Mouse (Mus musculus) midbrain, embryonic 12.5 days (tissue): Measurements from ENCODE around the gene Tmem14c. TPM values are rescaled to one million over a fixed set of nuclear protein-coding genes. Genes with fewer than 3 reads are reported as not detected.

Source experiments
- ATAC-seq: fragments of 200-750 bp; cut with Nextera tagmentation; 2 replicates; pipeline ENCODE4 v1.8.0; 2017; ENCODE audit warnings: low read depth, moderate TSS enrichment, moderate library complexity; ENCODE audit not compliant: low FRiP score
- H3K27ac ChIP-seq: fragments of 300-500 bp; sonication (generic); replicated peaks from 2 replicates; pipeline ENCODE4 v1.5.1; 2016; ENCODE audit warnings: mild to moderate bottlenecking
- H3K27me3 ChIP-seq: fragments of 300-500 bp; sonication (generic); 2 replicates; pipeline ENCODE4 v1.6.1; 2016; ENCODE audit warnings: mild to moderate bottlenecking
- H3K36me3 ChIP-seq: fragments of 300-500 bp; sonication (generic); 2 replicates; pipeline ENCODE4 v1.6.1; 2016
- H3K4me1 ChIP-seq: fragments of 300-500 bp; sonication (generic); 2 replicates; pipeline ENCODE4 v1.6.1; 2016
- H3K4me2 ChIP-seq: fragments of 300-500 bp; sonication (generic); replicated peaks from 2 replicates; pipeline ENCODE4 v1.6.1; 2016; ENCODE audit warnings: mild to moderate bottlenecking, moderate library complexity
- H3K4me3 ChIP-seq: fragments of 300-500 bp; sonication (generic); 2 replicates; pipeline ENCODE4 v1.5.1; 2016; ENCODE audit warnings: mild to moderate bottlenecking
- H3K9ac ChIP-seq: fragments of 300-500 bp; sonication (generic); replicated peaks from 2 replicates; pipeline ENCODE4 v1.6.1; 2016; ENCODE audit warnings: mild to moderate bottlenecking, moderate library complexity
- H3K9me3 ChIP-seq: fragments of 300-500 bp; sonication (generic); 2 replicates; pipeline ENCODE4 v1.6.1; 2016; ENCODE audit warnings: mild to moderate bottlenecking
- WGBS: fragments of 180-500 bp; shearing (Covaris S2); methylation state at CpG from one replicate; pipeline ENCODE4 v1.1.7; 2016; 5-methylcytosine and 5-hydroxymethylcytosine counted together
- polyA plus RNA-seq: library from polyadenylated mRNA; unstranded; fragments of >200 nt; fragmentation: Nextera tagmentation; extraction: Ambion mirVana; gene quantifications from 2 replicates; pipeline ENCODE4 v1.2.1, GENCODE M21; 2016

Gene Tmem14c
- 140 and 151 TPM in 2 replicates for polyA plus RNA-seq

GRCm38 (mm10) chr13:41015829-41016634 lies at the start of gene Tmem14c:
TSS of gene Tmem14c (plus strand) at chr13:41016292.
- Histone ChIP-seq H3K9ac (peak within 1 kb of the TSS; percentile 72), H3K27me3 (no peaks in the 10 kb centered on the region), H3K27ac (peak within 1 kb of the TSS; percentile 72), H3K4me2 (peak within 1 kb of the TSS; percentile 78), H3K36me3 (peaks cover 39% of the 10 kb centered on the region), H3K4me1 (peaks cover 15% of the 10 kb centered on the region), H3K4me3 (peak within 1 kb of the TSS; percentile 63), H3K9me3 (no peaks in the 10 kb centered on the region)
- ATAC-seq, result peak; percentile 99
- WGBS, result under 1% methylated on average over 43 of the region's 43 CpGs

GRCm38 (mm10) chr13:40967609-40968008 lies 48.5 kb upstream of the Tmem14c start:
- Histone ChIP-seq H3K4me3 (no peak overlapping the region), H3K9ac (no peak overlapping the region), H3K27ac (no peak overlapping the region), H3K9me3 (no peaks in the 10 kb centered on the region), H3K4me2 (no peak overlapping the region), H3K4me1 (no peaks in the 10 kb centered on the region), H3K27me3 (no peaks in the 10 kb centered on the region), H3K36me3 (no peaks in the 10 kb centered on the region)
- ATAC-seq, result no peak
- WGBS, result 94% methylated on average over 10 of the region's 10 CpGs

GRCm38 (mm10) chr13:40968564-40968963 lies 47.5 kb upstream of the Tmem14c start:
- Histone ChIP-seq H3K9ac (no peak overlapping the region), H3K4me3 (no peak overlapping the region), H3K27me3 (no peaks in the 10 kb centered on the region), H3K9me3 (no peaks in the 10 kb centered on the region), H3K27ac (no peak overlapping the region), H3K36me3 (no peaks in the 10 kb centered on the region), H3K4me1 (no peaks in the 10 kb centered on the region), H3K4me2 (no peak overlapping the region)
- WGBS, result 76% methylated on average over 5 of the region's 5 CpGs
- ATAC-seq, result no peak

GRCm38 (mm10) chr13:40969761-40970390 lies 46.2 kb upstream of the Tmem14c start:
- WGBS, result 88% methylated on average over 4 of the region's 4 CpGs

GRCm38 (mm10) chr13:40971261-40971660 lies 44.8 kb upstream of the Tmem14c start:
- no peaks in the 10 kb centered on the region for H3K27me3 ChIP-seq
- no peak overlapping the region for H3K9ac ChIP-seq
- H3K9me3 ChIP-seq, result no peaks in the 10 kb centered on the region
- H3K4me1 ChIP-seq, result no peaks in the 10 kb centered on the region
- H3K27ac ChIP-seq, result no peak overlapping the region
- no peaks in the 10 kb centered on the region for H3K36me3 ChIP-seq
- no peak overlapping the region for H3K4me2 ChIP-seq
- H3K4me3 ChIP-seq, result no peak overlapping the region
- no peak for ATAC-seq
- 94% methylated on average over 5 of the region's 5 CpGs for WGBS

More at GRCm38 (mm10) chr13:40969761-40970390, 46.2 kb upstream of the Tmem14c start:
- no peaks in the 10 kb centered on the region for H3K36me3 ChIP-seq
- no peak overlapping the region for H3K4me3 ChIP-seq
- no peak overlapping the region for H3K4me2 ChIP-seq
- no peak for ATAC-seq
- no peaks in the 10 kb centered on the region for H3K27me3 ChIP-seq
- no peaks in the 10 kb centered on the region for H3K9me3 ChIP-seq
- H3K4me1 ChIP-seq, result no peaks in the 10 kb centered on the region
- H3K27ac ChIP-seq, result no peak overlapping the region
- no peak overlapping the region for H3K9ac ChIP-seq

GRCm38 (mm10) chr13:40971831-40972230 lies 44.3 kb upstream of the Tmem14c start:
- no peak overlapping the region for H3K27ac ChIP-seq
- no peak overlapping the region for H3K4me3 ChIP-seq
- no peaks in the 10 kb centered on the region for H3K36me3 ChIP-seq
- 84% methylated on average over 2 of the region's 2 CpGs for WGBS
- H3K27me3 ChIP-seq, result no peaks in the 10 kb centered on the region
- no peak overlapping the region for H3K9ac ChIP-seq
- no peaks in the 10 kb centered on the region for H3K9me3 ChIP-seq
- ATAC-seq, result no peak
- H3K4me1 ChIP-seq, result no peaks in the 10 kb centered on the region
- H3K4me2 ChIP-seq, result no peak overlapping the region

- Histone ChIP-seq H3K4me2 (no peak overlapping the region), H3K27me3 (no peaks in the 10 kb centered on the region), H3K36me3 (no peaks in the 10 kb centered on the region), H3K9me3 (no peaks in the 10 kb centered on the region), H3K27ac (no peak overlapping the region), H3K9ac (no peak overlapping the region), H3K4me1 (no peaks in the 10 kb centered on the region), H3K4me3 (no peak overlapping the region)
- WGBS, result 83% methylated on average over 5 of the region's 5 CpGs
- ATAC-seq, result no peak
These were observed 43.1 kb upstream of the Tmem14c start for GRCm38 (mm10) chr13:40972976-40973375.

GRCm38 (mm10) chr13:40977609-40978008 lies 38.5 kb upstream of the Tmem14c start:
- Histone ChIP-seq H3K9ac (no peak overlapping the region), H3K9me3 (no peaks in the 10 kb centered on the region), H3K27ac (no peak overlapping the region), H3K36me3 (no peaks in the 10 kb centered on the region), H3K4me1 (no peaks in the 10 kb centered on the region), H3K27me3 (no peaks in the 10 kb centered on the region), H3K4me2 (no peak overlapping the region), H3K4me3 (no peak overlapping the region)
- 8% methylated on average over 7 of the region's 7 CpGs for WGBS
- ATAC-seq, result no peak

GRCm38 (mm10) chr13:40978652-40979051 lies 37.4 kb upstream of the Tmem14c start:
- no peaks in the 10 kb centered on the region for H3K4me1 ChIP-seq
- no peak overlapping the region for H3K9ac ChIP-seq
- no peaks in the 10 kb centered on the region for H3K9me3 ChIP-seq
- H3K4me2 ChIP-seq, result no peak overlapping the region
- no peak for ATAC-seq
- 83% methylated on average over 4 of the region's 4 CpGs for WGBS
- H3K36me3 ChIP-seq, result no peaks in the 10 kb centered on the region
- H3K27ac ChIP-seq, result no peak overlapping the region
- no peak overlapping the region for H3K4me3 ChIP-seq
- H3K27me3 ChIP-seq, result no peaks in the 10 kb centered on the region

GRCm38 (mm10) chr13:40979321-40979720 lies 36.8 kb upstream of the Tmem14c start:
- H3K9ac ChIP-seq, result no peak overlapping the region
- no peak overlapping the region for H3K4me2 ChIP-seq
- no peak overlapping the region for H3K27ac ChIP-seq
- no peaks in the 10 kb centered on the region for H3K36me3 ChIP-seq
- no peak overlapping the region for H3K4me3 ChIP-seq
- 66% methylated on average over 2 of the region's 2 CpGs for WGBS
- no peak for ATAC-seq
- no peaks in the 10 kb centered on the region for H3K9me3 ChIP-seq
- H3K27me3 ChIP-seq, result no peaks in the 10 kb centered on the region
- H3K4me1 ChIP-seq, result no peaks in the 10 kb centered on the region

GRCm38 (mm10) chr13:40982759-40983158 lies 33.3 kb upstream of the Tmem14c start:
- 69% methylated on average over 1 of the region's 1 CpGs for whole genome bisulfite sequencing
- H3K4me3 ChIP-seq, result no peak overlapping the region
- no peaks in the 10 kb centered on the region for H3K27me3 ChIP-seq
- ATAC-seq, result no peak
- no peaks in the 10 kb centered on the region for H3K4me1 ChIP-seq
- no peak overlapping the region for H3K9ac ChIP-seq
- no peaks in the 10 kb centered on the region for H3K36me3 ChIP-seq
- no peaks in the 10 kb centered on the region for H3K9me3 ChIP-seq
- no peak overlapping the region for H3K27ac ChIP-seq
- no peak overlapping the region for H3K4me2 ChIP-seq

- Histone ChIP-seq H3K4me3 (no peak overlapping the region), H3K4me1 (no peaks in the 10 kb centered on the region), H3K27ac (no peak overlapping the region), H3K36me3 (no peaks in the 10 kb centered on the region), H3K9ac (no peak overlapping the region), H3K4me2 (no peak overlapping the region), H3K9me3 (no peaks in the 10 kb centered on the region), H3K27me3 (no peaks in the 10 kb centered on the region)
- 93% methylated on average over 5 of the region's 5 CpGs for WGBS
- no peak for ATAC-seq
These were observed 30.0 kb upstream of the Tmem14c start for GRCm38 (mm10) chr13:40986081-40986480.
